Mouse (Mus musculus) heart, embryonic 13.5 days (tissue): ENCODE data around the gene 1700020D05Rik. TPM values are rescaled to one million over a fixed set of nuclear protein-coding genes. Genes with fewer than 3 reads are reported as not detected.
A peak's percentile ranks its signal among the peaks of the same experiment; 100 is the strongest.

ENCODE experiments used
- ATAC-seq: fragments of 200-750 bp; cut with Nextera tagmentation; 2 replicates; pipeline ENCODE4 v1.8.0; 2017; ENCODE audit warnings: moderate TSS enrichment; ENCODE audit not compliant: insufficient number of reproducible peaks, low FRiP score, low TSS enrichment; ENCODE audit errors: extremely low read depth
- H3K27ac ChIP-seq: fragments of 300-500 bp; sonication (generic); replicated peaks from 2 replicates; pipeline ENCODE4 v1.5.1; 2015; ENCODE audit warnings: moderate library complexity, mild to moderate bottlenecking, inconsistent platforms
- H3K27me3 ChIP-seq: fragments of 300-500 bp; sonication (generic); replicated peaks from 2 replicates; pipeline ENCODE4 v1.6.1; 2015; ENCODE audit warnings: mild to moderate bottlenecking, inconsistent platforms
- H3K36me3 ChIP-seq: fragments of 300-500 bp; sonication (generic); 2 replicates; pipeline ENCODE4 v1.6.1; 2015; ENCODE audit warnings: mild to moderate bottlenecking, inconsistent platforms
- H3K4me1 ChIP-seq: fragments of 300-500 bp; sonication (generic); 2 replicates; pipeline ENCODE4 v1.6.1; 2015; ENCODE audit warnings: inconsistent platforms
- H3K4me2 ChIP-seq: fragments of 300-500 bp; sonication (generic); 2 replicates; pipeline ENCODE4 v1.6.1; 2015; ENCODE audit warnings: inconsistent platforms, mild to moderate bottlenecking, moderate library complexity
- H3K4me3 ChIP-seq: fragments of 300-500 bp; sonication (generic); 2 replicates; pipeline ENCODE4 v1.5.1; 2015; ENCODE audit warnings: moderate library complexity, mild to moderate bottlenecking, inconsistent platforms
- H3K9ac ChIP-seq: fragments of 300-500 bp; sonication (generic); 2 replicates; pipeline ENCODE4 v1.6.1; 2015; ENCODE audit warnings: inconsistent platforms, mild to moderate bottlenecking, moderate library complexity
- H3K9me3 ChIP-seq: fragments of 300-500 bp; sonication (generic); 2 replicates; pipeline ENCODE4 v1.6.1; 2016; ENCODE audit warnings: inconsistent platforms
- WGBS: fragments of 180-500 bp; shearing (Covaris S2); methylation state at CpG from one replicate; pipeline ENCODE4 v1.1.7; 2015; ENCODE audit warnings: mixed read lengths; 5-methylcytosine and 5-hydroxymethylcytosine counted together
- polyA plus RNA-seq: library from polyadenylated mRNA; unstranded; fragments of >200 nt; fragmentation: Nextera tagmentation; extraction: Ambion mirVana; gene quantifications from 2 replicates; pipeline ENCODE4 v1.2.1, GENCODE M21; 2015

Gene 1700020D05Rik
- polyA plus RNA-seq, 1 experiment from 2014 or later = not detected

DNA sequence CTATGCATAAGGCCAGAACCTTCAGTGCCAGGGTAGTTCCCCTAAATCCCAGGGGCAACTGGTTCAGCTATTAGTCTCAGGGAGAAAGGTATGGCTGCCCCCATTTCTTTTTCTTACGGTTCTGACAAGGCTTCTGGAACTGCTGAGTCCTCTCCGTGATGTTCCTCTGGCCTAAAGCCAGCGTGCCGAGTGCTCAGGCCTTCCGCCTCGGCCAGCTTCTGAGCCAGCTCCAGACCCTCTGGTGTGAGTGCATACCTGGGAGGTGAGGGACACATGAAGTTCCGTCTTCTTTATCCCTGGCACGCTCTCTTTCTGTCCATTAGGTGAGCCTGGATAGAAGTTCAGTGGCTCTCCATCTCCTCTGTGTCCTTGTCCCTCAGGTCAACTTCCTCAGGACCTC, 18.2 kb downstream of the 1700020D05Rik start:
- 81% methylated on average over 8 of the region's 8 CpGs for WGBS
- no peak overlapping the region for H3K9ac ChIP-seq
- peaks cover 64% of the 10 kb centered on the region for H3K36me3 ChIP-seq
- no peak overlapping the region for H3K4me3 ChIP-seq
- peaks cover 27% of the 10 kb centered on the region for H3K4me1 ChIP-seq
- H3K27ac ChIP-seq = no peak overlapping the region
- no peak overlapping the region for H3K4me2 ChIP-seq
- H3K9me3 ChIP-seq = no peaks in the 10 kb centered on the region
- no peaks in the 10 kb centered on the region for H3K27me3 ChIP-seq
- ATAC-seq = no peak

DNA sequence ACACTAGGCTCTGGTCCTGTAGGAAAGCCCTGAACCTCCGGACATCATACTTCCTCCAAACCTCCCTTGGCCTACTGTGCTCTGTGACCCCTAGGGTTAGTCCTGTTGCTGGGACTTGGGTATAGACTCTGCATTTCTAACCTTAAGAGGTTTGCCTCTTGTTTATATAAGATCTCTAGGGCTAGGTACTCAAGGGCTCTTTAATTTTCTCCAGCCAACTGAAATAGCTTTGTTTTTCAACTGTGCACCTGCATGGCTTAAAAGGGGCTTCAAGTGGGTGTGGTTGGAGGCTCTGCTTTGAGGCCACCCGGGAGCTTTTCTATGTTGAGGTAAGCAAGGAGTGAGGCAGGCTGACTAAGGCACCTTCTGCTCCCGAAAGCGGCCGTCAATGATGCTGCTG, 19.1 kb downstream of the 1700020D05Rik start:
- Histone ChIP-seq H3K27me3 (no peaks in the 10 kb centered on the region), H3K4me1 (peaks cover 21% of the 10 kb centered on the region), H3K4me3 (no peak overlapping the region), H3K9ac (no peak overlapping the region), H3K4me2 (no peak overlapping the region), H3K9me3 (no peaks in the 10 kb centered on the region), H3K36me3 (peaks cover 73% of the 10 kb centered on the region), H3K27ac (no peak overlapping the region)
- ATAC-seq = no peak
- 86% methylated on average over 5 of the region's 5 CpGs for WGBS

DNA sequence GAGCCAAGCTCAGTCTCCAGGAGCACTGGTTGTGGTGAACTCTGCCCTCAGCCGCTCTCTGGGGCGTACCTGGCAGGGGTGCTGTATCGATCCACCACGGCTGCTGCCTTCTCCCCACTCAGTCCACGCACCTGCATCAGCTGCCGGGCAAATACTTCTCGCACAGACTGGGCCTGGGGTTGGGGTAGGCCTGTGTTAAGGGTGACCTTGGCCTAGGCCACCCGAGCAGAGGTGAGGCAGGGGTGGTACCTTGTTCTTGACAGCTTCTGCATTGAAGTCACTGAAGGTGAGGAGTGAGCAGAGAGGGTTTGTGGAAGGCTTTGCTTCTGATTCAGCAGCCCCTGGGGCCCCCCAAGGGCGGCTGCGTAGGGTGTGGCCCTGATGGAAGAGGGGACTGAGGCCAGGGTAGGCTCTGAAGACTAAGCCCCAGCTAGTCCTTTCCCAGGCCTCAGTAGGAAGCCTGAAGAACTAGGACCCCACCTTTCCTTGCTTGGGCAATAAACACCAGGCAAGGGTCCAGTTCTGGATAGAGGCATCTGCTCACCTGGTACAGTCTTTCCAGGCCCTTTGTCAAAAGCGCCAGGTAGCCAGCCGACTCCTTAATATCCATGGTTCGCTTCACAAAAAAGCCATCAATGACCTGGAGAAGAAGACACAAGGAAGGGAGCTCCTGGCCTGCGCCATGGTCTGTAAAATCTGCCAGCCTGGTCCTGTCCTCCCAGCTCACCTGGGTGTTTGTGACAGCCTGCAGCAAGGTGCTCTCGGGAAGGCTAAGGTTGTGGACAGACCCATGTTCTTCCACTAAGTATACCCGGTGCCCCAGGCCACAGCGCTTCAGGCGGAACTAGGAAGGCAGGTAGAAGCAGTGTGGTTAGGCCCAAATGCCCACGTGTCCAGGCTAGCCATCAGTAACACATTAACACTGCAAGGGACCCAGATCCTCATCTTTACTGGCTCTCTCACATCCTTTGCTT, 19.9 kb downstream of the 1700020D05Rik start:
- Histone ChIP-seq H3K4me3 (no peak overlapping the region), H3K4me1 (peaks cover 18% of the 10 kb centered on the region), H3K9ac (no peak overlapping the region), H3K9me3 (no peaks in the 10 kb centered on the region), H3K27me3 (no peaks in the 10 kb centered on the region), H3K4me2 (no peak overlapping the region), H3K27ac (no peak overlapping the region), H3K36me3 (peaks cover 81% of the 10 kb centered on the region)
- no peak for ATAC-seq
- WGBS = 89% methylated on average over 19 of the region's 19 CpGs

DNA sequence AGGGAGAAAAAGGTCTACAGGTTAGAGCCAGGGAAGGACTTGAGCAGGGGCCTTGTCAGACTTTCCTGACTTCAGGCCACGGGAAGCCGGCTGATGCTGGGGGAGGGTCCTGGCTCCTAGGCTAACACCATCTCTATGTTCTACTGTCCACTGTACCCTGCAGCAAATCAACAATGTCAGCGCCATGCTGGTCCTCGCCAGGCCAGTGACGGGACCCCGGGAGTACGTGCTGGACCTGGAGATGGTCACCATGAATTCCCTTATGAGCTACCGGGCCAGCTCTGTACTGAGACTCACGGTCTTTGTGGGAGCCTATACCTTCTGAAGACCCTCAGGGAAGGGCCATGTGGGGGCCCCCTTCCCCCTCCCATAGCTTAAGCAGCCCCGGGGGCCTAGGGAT, 22.2 kb downstream of the 1700020D05Rik start:
- 83% methylated on average over 10 of the region's 10 CpGs for WGBS
- Histone ChIP-seq H3K4me3 (no peak overlapping the region), H3K4me2 (no peak overlapping the region), H3K9me3 (no peaks in the 10 kb centered on the region), H3K9ac (no peak overlapping the region), H3K36me3 (peaks cover 98% of the 10 kb centered on the region), H3K27ac (no peak overlapping the region), H3K27me3 (no peaks in the 10 kb centered on the region), H3K4me1 (peaks cover 3% of the 10 kb centered on the region)
- no peak for ATAC-seq

DNA sequence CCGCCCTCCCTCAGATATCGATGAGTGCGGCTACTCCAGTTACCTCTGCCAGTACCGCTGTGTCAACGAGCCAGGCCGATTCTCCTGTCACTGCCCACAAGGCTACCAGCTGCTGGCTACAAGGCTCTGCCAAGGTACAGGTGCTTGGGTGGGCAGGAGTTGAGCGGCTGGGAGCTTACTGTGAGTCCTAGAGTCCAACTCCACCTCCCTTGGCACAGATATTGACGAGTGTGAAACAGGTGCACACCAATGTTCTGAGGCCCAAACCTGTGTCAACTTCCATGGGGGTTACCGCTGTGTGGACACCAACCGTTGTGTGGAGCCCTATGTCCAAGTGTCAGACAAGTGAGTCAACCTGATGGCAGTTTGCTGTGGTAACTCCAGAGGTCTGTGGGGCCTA, 23.6 kb downstream of the 1700020D05Rik start:
- WGBS = 87% methylated on average over 10 of the region's 10 CpGs
- Histone ChIP-seq H3K27ac (no peak overlapping the region), H3K9me3 (no peaks in the 10 kb centered on the region), H3K9ac (no peak overlapping the region), H3K36me3 (peaks cover 88% of the 10 kb centered on the region), H3K4me3 (no peak overlapping the region), H3K4me1 (peaks cover 12% of the 10 kb centered on the region), H3K4me2 (no peak overlapping the region), H3K27me3 (no peaks in the 10 kb centered on the region)
- ATAC-seq = no peak

DNA sequence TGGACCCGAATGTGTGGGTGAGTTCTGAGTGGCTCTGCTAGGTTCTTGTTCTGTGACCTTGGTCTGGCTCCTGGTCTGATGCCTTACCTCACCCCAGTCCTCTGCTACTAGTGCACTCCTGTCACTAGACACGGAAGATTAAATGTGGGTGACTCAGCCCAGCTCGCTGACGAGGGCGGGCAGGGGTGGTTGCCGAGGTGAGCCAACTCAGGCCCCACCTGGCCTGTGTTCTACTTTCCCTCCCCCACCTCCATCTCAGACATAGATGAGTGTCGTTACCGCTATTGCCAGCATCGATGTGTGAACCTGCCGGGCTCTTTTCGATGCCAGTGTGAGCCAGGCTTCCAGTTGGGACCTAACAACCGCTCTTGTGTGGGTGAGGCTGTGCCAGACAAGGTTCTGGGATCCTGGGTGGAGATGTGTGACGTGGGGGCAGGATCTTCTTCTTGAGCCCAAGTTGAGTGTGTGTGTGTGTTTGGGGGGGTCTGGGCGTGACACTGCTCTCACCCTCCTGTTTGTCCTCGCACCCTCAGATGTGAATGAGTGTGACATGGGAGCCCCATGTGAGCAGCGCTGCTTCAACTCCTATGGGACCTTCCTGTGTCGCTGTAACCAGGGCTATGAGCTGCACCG, 25.8 kb downstream of the 1700020D05Rik start:
- Histone ChIP-seq H3K36me3 (peaks cover 66% of the 10 kb centered on the region), H3K9me3 (no peaks in the 10 kb centered on the region), H3K27ac (no peak overlapping the region), H3K27me3 (no peaks in the 10 kb centered on the region), H3K4me2 (no peak overlapping the region), H3K4me1 (peaks cover 24% of the 10 kb centered on the region), H3K4me3 (no peak overlapping the region), H3K9ac (no peak overlapping the region)
- WGBS = 86% methylated on average over 18 of the region's 18 CpGs
- ATAC-seq = no peak

DNA sequence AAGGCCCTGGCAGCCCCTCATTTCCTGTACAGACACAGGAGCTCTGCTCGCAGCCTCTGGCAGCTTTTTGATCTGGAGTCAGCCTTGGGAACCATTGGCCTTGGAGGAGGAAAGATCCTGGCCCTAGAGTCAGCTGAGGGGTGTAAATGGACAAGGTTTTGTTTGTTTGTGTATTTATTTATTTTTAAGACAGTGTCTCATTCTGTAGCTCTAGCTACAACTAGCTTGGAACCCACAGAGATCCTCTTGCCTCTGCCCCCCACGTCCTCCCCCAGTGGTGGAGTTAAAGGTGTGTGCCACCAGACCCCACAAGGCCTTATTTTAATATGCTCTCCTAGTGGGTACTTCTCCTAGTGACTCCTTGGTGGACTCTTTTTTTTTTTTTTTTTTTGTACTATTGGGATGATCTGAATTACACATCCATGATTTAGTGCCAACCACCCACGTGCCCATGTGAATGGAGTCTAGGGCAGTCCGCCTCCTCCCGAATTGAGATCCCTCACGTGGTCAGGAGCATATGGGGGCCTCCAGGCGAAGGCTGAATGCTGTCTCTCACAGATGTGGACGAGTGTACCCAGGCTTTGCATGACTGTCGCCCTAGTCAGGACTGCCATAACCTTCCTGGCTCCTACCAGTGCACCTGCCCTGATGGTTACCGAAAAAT, 26.5 kb downstream of the 1700020D05Rik start:
- no peak for ATAC-seq
- no peak overlapping the region for H3K4me3 ChIP-seq
- peaks cover 59% of the 10 kb centered on the region for H3K36me3 ChIP-seq
- no peak overlapping the region for H3K4me2 ChIP-seq
- H3K27ac ChIP-seq = no peak overlapping the region
- H3K9ac ChIP-seq = peak overlapping the region; percentile 37; the same call in 1 of the 2 replicates
- H3K4me1 ChIP-seq = peaks cover 24% of the 10 kb centered on the region
- H3K27me3 ChIP-seq = no peaks in the 10 kb centered on the region
- 82% methylated on average over 10 of the region's 10 CpGs for whole genome bisulfite sequencing
- no peaks in the 10 kb centered on the region for H3K9me3 ChIP-seq

DNA sequence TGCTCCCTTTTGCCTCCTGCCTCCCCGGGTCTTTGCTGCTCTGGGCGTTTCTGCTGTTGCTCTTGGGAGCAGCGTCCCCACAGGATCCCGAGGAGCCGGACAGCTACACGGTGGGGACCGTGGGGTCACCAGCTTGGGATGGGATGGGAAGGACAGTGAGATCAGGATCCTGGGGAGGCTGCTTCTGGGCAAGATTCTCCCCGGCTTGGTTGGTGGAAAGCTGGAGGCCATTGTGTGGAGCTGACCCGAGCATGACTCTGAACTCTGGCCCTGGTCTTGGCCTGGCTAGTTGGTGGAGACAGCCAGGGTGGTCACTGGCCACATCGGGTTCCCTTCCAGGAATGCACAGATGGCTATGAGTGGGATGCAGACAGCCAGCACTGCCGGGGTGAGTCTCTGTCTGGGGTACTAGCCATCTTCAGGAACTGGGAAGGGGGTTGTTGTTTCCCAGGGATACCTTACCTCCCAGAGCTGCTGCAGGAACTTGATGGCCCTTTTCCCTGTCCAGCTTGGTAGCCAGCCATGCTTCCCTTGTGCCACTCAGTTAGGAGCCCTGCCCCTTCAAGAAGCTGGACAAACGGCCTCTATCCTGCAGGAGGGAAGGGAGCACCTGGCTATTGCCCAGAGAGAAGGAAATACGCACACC, 28.4 kb downstream of the 1700020D05Rik start:
- H3K4me1 ChIP-seq = peaks cover 24% of the 10 kb centered on the region
- no peaks in the 10 kb centered on the region for H3K27me3 ChIP-seq
- no peaks in the 10 kb centered on the region for H3K9me3 ChIP-seq
- peak overlapping the region; percentile 86 for H3K27ac ChIP-seq
- 13% methylated on average over 12 of the region's 13 CpGs for WGBS
- no peak; the same call in 1 of the 2 replicates for ATAC-seq
- peak overlapping the region; percentile 75 for H3K4me2 ChIP-seq
- H3K9ac ChIP-seq = peak overlapping the region; percentile 92
- peaks cover 40% of the 10 kb centered on the region for H3K36me3 ChIP-seq
- H3K4me3 ChIP-seq = peak overlapping the region; percentile 69

DNA sequence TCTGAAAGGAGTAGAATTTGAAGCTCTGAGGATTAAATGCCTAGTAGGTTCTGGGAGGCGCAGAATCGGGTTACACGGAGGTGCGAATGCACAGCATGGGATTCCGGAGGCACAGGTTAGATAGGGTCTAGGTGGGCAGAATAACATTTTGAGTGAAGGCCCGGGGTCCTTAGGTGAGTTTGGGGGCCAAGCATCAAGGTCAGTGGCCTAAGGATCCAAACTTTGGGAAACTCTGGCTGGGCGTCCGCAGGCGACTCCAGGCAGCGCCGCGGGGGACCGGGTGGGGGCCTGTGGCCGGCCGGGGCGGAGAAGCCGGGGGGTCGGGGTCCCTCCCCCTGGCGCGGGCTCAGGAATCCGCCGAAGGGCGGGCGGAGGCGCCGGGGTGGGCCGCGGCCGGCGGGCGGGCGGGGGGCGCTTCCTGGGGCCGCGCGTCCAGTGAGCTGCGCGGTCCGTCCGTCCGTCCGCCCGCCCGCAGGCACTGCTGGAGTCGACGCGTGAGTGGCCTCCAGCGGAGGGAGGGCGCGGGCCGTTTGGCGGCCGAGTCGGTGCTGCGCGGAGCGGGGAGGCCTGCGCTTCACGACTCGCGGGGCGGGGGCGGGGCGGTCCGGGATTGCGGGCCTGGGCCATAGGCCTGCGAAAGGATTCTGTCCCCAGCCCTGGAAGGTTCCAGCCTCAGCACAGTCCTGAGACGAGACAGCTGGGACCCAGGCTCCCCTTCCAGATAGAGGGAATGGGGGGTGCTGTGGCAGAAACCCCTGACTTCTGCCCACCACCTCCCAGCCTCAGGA, 29.1 kb downstream of the 1700020D05Rik start:
- H3K9me3 ChIP-seq = no peaks in the 10 kb centered on the region
- H3K4me1 ChIP-seq = peaks cover 24% of the 10 kb centered on the region
- peak overlapping the region; percentile 92 for H3K9ac ChIP-seq
- peak overlapping the region; percentile 86 for H3K27ac ChIP-seq
- no peaks in the 10 kb centered on the region for H3K27me3 ChIP-seq
- peak overlapping the region; percentile 75 for H3K4me2 ChIP-seq
- peak overlapping the region; percentile 69 for H3K4me3 ChIP-seq
- ATAC-seq = peak; percentile 34
- 1% methylated on average over 46 of the region's 68 CpGs for WGBS
- peaks cover 33% of the 10 kb centered on the region for H3K36me3 ChIP-seq

DNA sequence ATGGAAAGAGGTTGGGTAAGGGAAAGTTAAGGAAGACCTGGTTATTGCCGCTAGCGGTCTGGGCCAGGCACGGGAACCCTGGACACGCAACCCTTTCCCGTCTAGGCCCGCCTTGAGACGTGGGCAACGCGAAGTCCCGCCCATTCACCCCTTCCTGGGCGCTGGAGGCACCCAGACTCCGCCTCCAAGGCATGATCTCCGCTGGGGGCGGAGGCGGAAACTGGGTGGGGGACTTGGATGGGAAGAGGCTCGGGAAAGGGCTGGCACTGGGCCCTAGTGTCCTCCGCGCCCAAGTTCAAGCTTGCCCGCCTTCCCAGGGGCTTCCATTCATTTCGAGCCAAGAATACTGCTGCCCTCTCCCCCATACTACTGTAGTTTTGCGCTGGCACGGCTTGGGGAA, 29.9 kb downstream of the 1700020D05Rik start, which contains the start of gene Efemp2:
TSS of gene Efemp2 (plus strand) at position 235 of the 400 bp plus-strand sequence.
- Histone ChIP-seq H3K36me3 (peaks cover 25% of the 10 kb centered on the region), H3K4me1 (peaks cover 24% of the 10 kb centered on the region), H3K4me2 (peak within 1 kb of the TSS; percentile 75), H3K9ac (peak within 1 kb of the TSS; percentile 92), H3K9me3 (no peaks in the 10 kb centered on the region), H3K4me3 (peak within 1 kb of the TSS; percentile 69), H3K27ac (peak within 1 kb of the TSS; percentile 86), H3K27me3 (no peaks in the 10 kb centered on the region)
- ATAC-seq = peak; percentile 66; the same call in 1 of the 2 replicates
- WGBS = under 1% methylated on average over 22 of the region's 22 CpGs
